Mouse (Mus musculus) regulatory T cell (primary cell): ENCODE data around the gene Pla2g12b.

ENCODE experiments used
- in situ Hi-C: fragments of 300-600 bp; cut with MboI, MseI; formaldehyde crosslinking; loops from one replicate; pipeline ENCODE4 v1.15.1; 2025; ENCODE audit warnings: high pct_unique_total_duplicates

The Pla2g12b gene

GRCm38 (mm10) chr10:59413711-59414110, 10.3 kb downstream of the Pla2g12b start:
- in situ Hi-C loops, result no loop called here

DNA sequence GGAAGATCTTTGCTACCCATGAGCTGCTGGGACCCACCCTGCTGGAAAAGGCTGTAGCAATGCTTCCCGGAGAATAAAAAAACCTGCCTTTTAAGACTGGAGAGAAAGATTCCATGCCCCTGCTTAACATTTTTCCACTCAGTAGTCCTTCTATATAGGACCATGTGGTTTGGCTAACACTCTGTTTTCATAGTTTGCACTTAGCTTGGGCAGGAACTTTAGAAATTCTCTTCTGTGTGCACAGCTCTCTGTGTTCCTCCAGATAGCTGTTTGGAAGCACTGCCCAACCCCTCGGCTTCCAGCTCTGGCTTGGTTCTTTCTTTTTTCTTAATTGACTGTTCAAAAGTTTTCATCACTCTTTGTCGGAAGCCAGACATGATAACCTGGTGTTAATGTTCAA, 13.2 kb downstream of the Pla2g12b start:
- in situ Hi-C loops, result no loop called here

GRCm38 (mm10) chr10:59419516-59419915, 16.1 kb downstream of the Pla2g12b start:
- in situ Hi-C loops, result no loop called here

DNA sequence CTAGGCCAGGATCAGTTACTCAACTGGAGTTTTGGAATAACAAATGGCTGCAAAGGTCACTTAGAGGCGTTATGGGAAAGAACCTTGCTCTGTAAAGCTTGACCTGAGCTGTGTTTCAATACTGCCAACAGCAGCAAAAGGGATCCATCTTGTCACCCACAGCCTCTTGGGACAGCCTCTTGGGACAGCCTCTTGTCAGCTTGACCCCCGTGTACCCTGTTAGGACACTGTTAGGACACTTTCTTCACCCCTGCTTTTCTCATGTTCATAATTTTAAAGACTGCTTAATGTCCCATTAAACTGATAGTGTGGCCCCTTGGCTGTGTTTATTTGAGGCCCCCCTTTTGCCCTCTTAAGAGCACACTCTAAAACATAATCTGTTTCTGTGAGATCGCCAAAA, 21.0 kb downstream of the Pla2g12b start:
- in situ Hi-C loops, result no loop called here

DNA sequence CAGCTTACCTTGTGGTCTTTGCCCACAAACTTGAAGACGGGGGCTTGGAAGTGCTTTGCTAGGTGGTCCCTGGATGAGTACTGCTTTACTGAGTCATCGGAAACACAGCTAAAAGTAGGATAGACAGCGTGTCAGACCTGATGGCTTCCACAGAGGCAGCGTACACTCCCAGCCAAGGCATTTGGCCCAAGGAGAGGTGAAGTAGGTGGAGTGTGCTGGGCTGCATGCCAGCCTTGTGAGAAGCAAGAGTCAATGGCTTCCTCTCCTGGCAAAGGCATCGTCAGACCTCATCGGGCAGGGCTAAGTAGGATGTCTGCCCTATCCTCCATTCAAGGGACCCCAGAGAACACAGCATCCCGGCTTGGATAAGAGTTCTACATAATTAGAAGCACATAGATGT, 21.9 kb downstream of the Pla2g12b start:
- in situ Hi-C loops, result no loop called here

DNA sequence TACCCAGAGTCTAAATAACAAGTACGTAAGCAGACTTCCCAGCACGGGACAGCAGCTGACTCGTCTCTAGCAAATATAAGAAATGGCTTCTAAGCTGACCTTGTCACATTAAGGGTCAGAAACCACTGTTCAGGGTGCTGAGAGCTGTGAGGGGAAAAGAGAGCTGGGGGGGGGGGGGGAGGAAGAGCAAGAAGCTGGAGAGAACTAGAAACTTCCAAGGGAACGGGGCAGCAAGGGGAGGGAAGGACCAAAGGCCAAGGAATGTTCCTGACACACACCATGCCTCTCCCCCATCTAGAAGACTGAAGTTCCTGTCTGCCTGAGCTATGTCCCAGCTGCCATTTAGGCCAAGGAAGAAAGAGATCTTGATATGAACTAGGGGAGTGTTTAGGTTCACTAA, 22.9 kb downstream of the Pla2g12b start:
- in situ Hi-C loops, result no loop called here

GRCm38 (mm10) chr10:59429448-59430135, 26.1 kb downstream of the Pla2g12b start:
- in situ Hi-C loops, result no loop called here

GRCm38 (mm10) chr10:59430701-59431218, 27.3 kb downstream of the Pla2g12b start:
- in situ Hi-C loops, result no loop called here

- in situ Hi-C loops, result no loop called here
Measured at GRCm38 (mm10) chr10:59435746-59436145, 32.3 kb downstream of the Pla2g12b start.

DNA sequence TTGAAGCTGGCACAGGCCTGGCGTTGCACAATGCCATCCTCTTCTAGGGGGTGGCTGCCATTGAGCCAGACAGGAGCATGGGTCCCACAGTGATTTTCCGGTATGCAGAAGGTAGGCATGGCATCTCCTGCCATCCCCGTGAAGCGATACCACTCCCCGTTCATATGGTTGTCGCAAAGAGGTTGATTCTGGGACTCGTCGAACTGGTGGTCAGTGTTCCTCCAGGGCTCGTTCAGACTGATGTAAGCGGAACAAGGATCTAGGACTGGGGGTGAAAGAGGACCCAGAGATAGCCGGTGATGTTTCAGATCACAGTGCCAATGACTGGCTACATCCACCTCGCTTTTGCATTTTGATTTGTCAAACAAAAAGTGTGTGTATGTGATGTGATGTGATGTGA, 35.2 kb downstream of the Pla2g12b start:
- in situ Hi-C loops, result no loop called here

- in situ Hi-C loops, result no loop called here
Measured at GRCm38 (mm10) chr10:59439508-59439931, 36.1 kb downstream of the Pla2g12b start.

DNA sequence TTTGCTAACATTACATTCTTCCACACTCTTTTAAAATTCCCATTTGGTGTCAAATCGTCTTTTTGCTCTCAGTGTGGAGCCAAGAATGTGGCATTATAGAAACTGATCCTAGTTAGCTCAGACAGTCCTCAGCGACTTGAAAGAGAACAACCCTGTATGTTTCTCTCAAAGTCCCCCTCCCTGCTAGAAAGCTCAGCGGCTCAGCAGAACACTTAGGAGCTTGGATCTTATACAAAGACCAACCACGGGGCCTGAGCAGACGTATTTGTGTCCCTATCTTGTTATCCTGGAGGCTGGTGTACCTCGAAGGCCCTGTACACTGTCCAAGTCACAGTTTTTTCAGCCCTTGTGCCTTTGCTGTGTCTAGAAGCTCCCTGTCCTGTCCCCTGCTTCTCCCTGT, 36.7 kb downstream of the Pla2g12b start:
- in situ Hi-C loops, result no loop called here

DNA sequence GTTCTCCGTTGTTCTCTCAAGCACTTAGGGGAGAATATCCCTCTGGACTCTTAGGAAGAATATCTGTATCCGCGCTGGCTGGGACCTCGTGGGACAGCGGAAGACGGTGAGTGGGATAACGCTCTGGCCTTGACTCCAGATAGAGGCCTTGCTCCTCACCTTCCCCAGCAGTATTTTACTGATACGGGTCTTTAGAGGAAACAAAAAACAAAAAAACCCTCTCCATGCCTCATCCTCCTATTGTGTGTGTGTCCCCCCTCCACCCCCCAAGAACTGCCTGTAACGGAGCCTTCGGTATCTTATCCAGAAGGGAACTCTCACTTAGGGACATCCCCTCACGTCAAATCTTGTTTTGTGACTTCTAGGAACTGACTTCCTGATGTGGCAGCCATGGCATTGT, 38.3 kb downstream of the Pla2g12b start, which contains the start of gene Oit3:
Gene Oit3, minus strand, starts transcription at position 44 of the 400 bp plus-strand sequence.
- in situ Hi-C loops, result no loop called here

DNA sequence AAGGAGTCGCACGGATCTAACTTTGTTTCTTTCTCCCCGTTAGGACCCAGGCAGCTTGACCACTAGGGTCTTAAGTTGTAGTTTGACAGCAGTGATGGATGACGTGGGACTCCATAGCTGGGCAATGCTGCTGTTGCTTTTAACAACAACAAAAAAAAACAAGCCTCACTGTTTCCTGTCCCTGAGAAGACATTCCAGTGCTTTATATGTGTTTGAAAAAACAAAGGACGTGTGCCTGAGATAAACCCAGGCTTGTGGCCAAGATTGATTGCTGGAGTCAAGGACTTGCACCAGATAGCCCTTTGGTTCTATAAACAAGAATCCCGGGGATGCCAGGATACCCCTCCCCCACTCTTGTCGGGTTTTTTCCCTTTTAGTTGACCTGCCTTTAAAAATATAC, 39.8 kb downstream of the Pla2g12b start:
- in situ Hi-C loops, result no loop called here

DNA sequence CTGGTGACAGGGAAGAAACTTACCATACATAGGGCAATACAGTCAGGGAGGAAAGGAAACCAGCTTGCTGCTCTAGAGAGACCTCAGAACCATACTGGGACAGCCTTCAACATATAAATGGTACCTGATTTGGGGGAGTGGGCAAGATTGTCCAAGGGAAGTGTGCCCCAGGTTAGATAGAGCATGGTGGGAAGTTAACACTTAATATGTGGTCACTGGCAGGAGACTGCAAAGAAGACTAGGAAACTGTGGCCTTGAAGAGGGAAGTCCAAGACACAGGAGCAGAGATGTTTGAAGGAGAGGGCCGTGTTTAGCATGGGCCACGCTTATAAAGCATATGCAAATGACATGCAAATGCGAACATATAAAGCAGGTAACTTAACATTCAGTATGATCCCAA, 40.6 kb downstream of the Pla2g12b start:
- in situ Hi-C loops, result no loop called here

- in situ Hi-C loops, result no loop called here
Measured at GRCm38 (mm10) chr10:59444635-59445034, 41.2 kb downstream of the Pla2g12b start.

DNA sequence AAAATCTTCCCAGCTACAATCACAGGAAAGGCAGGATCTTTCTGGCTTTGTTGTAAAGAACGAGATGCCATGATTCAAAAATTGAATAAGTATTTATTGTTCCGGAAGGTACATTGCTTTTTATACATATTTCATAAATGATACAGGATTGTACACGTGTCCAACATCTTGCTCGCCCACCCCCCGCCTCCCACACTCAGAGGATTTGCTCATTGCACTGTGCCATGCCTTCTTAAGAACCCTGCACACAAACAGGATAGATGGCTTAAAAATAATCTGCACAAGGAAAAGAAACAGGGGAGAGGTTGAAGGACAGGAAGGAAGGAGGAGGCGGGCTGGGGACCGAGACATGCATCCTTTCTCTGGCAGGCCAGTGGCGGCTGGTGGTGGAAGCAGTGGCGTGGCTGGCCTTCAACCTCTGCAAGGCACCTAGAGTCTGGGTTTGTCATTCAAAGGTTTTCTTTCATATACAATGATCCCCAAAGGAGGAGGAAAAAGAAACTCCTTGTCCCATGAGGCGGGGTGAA, 43.5 kb downstream of the Pla2g12b start:
- in situ Hi-C loops, result no loop called here

DNA sequence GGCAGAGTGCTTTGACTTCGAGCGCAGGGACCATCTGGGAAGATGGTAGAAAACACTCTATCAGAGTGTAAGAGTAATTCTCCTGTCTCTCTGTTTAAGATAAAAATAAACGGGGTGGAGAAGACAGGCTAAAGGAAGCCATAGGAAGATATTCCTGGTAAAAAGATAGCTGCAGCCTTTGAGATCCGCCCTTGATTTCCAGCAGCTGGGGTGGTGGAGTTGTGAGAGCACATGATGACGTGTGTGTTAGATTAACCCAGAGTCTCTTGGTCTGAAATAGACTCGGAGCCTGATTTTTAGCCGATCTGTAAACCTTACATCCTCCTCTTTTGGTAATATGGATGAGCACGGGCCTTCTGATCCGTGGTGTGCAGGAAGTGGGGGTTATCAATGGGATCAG, 44.1 kb downstream of the Pla2g12b start:
- in situ Hi-C loops, result no loop called here

- in situ Hi-C loops, result no loop called here
Measured at GRCm38 (mm10) chr10:59451839-59452238, 48.4 kb downstream of the Pla2g12b start.

DNA sequence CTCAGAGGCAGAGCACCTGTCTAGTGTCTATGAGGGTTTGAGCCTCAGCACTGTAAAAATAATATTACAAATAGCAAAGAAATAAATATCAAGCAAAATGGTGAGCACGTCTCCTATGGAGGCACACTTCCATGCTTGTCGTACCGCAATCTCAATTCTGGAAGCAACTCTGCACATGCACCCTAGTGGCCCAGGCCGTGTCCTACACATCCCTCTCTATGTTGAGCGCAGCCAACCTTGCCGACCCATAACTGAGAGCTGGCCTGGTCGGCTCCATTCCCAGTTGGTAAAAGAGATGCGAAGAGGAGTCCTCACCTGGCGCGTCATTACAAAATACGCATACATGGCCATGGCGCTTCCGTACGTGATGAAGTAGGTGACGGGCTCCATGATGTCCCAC, 51.2 kb downstream of the Pla2g12b start:
- in situ Hi-C loops, result no loop called here

DNA sequence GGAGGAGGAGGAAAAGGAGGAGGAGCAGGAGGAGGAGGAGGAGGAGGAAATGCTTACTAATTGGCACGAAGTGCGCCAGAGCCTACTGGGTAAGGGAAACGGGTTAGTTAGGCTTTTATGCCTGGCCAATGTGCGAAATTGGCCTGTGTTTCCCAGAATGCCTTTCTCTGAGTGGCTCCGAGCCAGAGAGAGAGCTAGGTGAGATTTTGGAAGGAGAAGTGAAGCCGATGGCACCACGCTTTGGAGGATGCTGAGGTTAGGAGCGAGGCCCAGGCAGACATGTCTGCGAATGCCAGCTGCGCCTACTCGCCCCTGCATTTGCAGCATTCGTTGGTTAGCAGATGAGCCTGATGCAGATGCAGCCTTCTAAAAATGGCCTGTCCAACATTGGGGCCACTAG, 56.3 kb downstream of the Pla2g12b start:
- in situ Hi-C loops, result no loop called here

DNA sequence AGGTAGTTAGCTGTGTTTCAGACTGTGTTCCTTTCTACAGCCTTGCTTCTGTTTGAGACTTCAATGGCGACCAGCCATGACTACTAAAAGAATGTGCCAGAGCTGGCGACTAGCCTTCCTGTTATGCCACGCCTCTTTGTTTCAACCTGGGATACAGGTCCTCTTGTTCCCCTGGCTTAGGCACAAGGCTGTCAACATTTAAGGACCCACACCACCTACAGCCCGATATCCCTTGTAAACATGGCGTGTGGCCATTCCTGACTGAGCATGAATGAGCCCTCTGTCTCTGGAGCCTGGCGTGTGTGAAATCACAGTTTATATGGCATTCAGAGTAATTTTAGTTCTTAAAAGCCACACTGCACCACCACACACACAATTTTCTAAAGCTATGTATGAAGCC, 58.8 kb downstream of the Pla2g12b start:
- in situ Hi-C loops, result no loop called here

GRCm38 (mm10) chr10:59465546-59465945, 62.1 kb downstream of the Pla2g12b start:
- in situ Hi-C loops, result no loop called here
